Mouse (Mus musculus): ENCODE measurements around the gene Tfam. TPM values are rescaled to one million over a fixed set of nuclear protein-coding genes. Genes with fewer than 3 reads are reported as not detected.

Tfam gene
- polyA plus RNA-seq, 1 experiment from 2014 or later = 84.6 TPM

GRCm38 (mm10) chr10:71197036-71197785 lies 40.9 kb downstream of the Tfam start:
- Histone ChIP-seq H3K4me3 (ENCODE audit: low read length) (no peak overlapping the region), H3K27me3 (ENCODE audit: insufficient read depth, low read length) (no peaks in the 10 kb centered on the region), H3K36me3 (ENCODE audit: insufficient read depth, low read length) (no peaks in the 10 kb centered on the region), H3K9me3 (ENCODE audit: low read length) (no peaks in the 10 kb centered on the region), H3K9ac (replicated peaks; ENCODE audit: low read length) (no peak overlapping the region), H3K4me1 (ENCODE audit: insufficient read depth, low read length) (peaks cover 6% of the 10 kb centered on the region; the same call in 1 of the 2 replicates), H3K27ac (ENCODE audit: low read length) (peak overlapping the region; percentile 42; the same call in 1 of the 2 replicates), H3K4me2 (replicated peaks; ENCODE audit: low read depth, low read length) (no peak overlapping the region)
- ATAC-seq (ENCODE audit: low FRiP score, low TSS enrichment) = peak; percentile 55
- WGBS = 36% methylated on average over 14 of the region's 14 CpGs

- ATAC-seq (ENCODE audit: low FRiP score, low TSS enrichment) = no peak
- no peak overlapping the region for H3K27ac ChIP-seq (ENCODE audit: low read length)
- H3K4me3 ChIP-seq (ENCODE audit: low read length) = no peak overlapping the region
- no peaks in the 10 kb centered on the region for H3K9me3 ChIP-seq (ENCODE audit: low read length)
- no peak overlapping the region for H3K9ac ChIP-seq (replicated peaks; ENCODE audit: low read length)
- H3K36me3 ChIP-seq (ENCODE audit: insufficient read depth, low read length) = no peaks in the 10 kb centered on the region
- H3K27me3 ChIP-seq (ENCODE audit: insufficient read depth, low read length) = no peaks in the 10 kb centered on the region
- WGBS = 49% methylated on average over 9 of the region's 9 CpGs
- no peak overlapping the region for H3K4me2 ChIP-seq (replicated peaks; ENCODE audit: low read depth, low read length)
- peaks cover 5% of the 10 kb centered on the region; the same call in 1 of the 2 replicates for H3K4me1 ChIP-seq (ENCODE audit: insufficient read depth, low read length)
These were observed 42.6 kb downstream of the Tfam start for GRCm38 (mm10) chr10:71195501-71195900.

- no peak for ATAC-seq (ENCODE audit: low FRiP score, low TSS enrichment)
- no peak overlapping the region for H3K27ac ChIP-seq (ENCODE audit: low read length)
- H3K9me3 ChIP-seq (ENCODE audit: low read length) = no peaks in the 10 kb centered on the region
- H3K4me1 ChIP-seq (ENCODE audit: insufficient read depth, low read length) = 0 out of 2 replicates have a peak, but pooled peaks cover 3% of the 10 kb centered on the region
- 72% methylated on average over 7 of the region's 7 CpGs for WGBS
- no peak overlapping the region for H3K9ac ChIP-seq (replicated peaks; ENCODE audit: low read length)
- no peak overlapping the region for H3K4me3 ChIP-seq (ENCODE audit: low read length)
- no peaks in the 10 kb centered on the region for H3K36me3 ChIP-seq (ENCODE audit: insufficient read depth, low read length)
- no peak overlapping the region for H3K4me2 ChIP-seq (replicated peaks; ENCODE audit: low read depth, low read length)
- H3K27me3 ChIP-seq (ENCODE audit: insufficient read depth, low read length) = no peaks in the 10 kb centered on the region
These were observed 43.4 kb downstream of the Tfam start for GRCm38 (mm10) chr10:71194713-71195112.

- Histone ChIP-seq H3K9me3 (ENCODE audit: low read length) (no peaks in the 10 kb centered on the region), H3K27ac (ENCODE audit: low read length) (peak overlapping the region; percentile 37; the same call in 1 of the 2 replicates), H3K27me3 (ENCODE audit: insufficient read depth, low read length) (no peaks in the 10 kb centered on the region), H3K4me2 (replicated peaks; ENCODE audit: low read depth, low read length) (no peak overlapping the region), H3K9ac (replicated peaks; ENCODE audit: low read length) (no peak overlapping the region), H3K4me3 (ENCODE audit: low read length) (no peak overlapping the region), H3K4me1 (ENCODE audit: insufficient read depth, low read length) (0 out of 2 replicates have a peak, but pooled peaks cover 3% of the 10 kb centered on the region), H3K36me3 (ENCODE audit: insufficient read depth, low read length) (no peaks in the 10 kb centered on the region)
- ATAC-seq (ENCODE audit: low FRiP score, low TSS enrichment) = no peak
- WGBS = 69% methylated on average over 7 of the region's 7 CpGs
These were observed 44.8 kb downstream of the Tfam start for GRCm38 (mm10) chr10:71193319-71193718.

GRCm38 (mm10) chr10:71192886-71193285 lies 45.2 kb downstream of the Tfam start:
- Histone ChIP-seq H3K27me3 (ENCODE audit: insufficient read depth, low read length) (no peaks in the 10 kb centered on the region), H3K4me3 (ENCODE audit: low read length) (no peak overlapping the region), H3K36me3 (ENCODE audit: insufficient read depth, low read length) (no peaks in the 10 kb centered on the region), H3K4me2 (replicated peaks; ENCODE audit: low read depth, low read length) (no peak overlapping the region), H3K9me3 (ENCODE audit: low read length) (no peaks in the 10 kb centered on the region), H3K9ac (replicated peaks; ENCODE audit: low read length) (no peak overlapping the region), H3K27ac (ENCODE audit: low read length) (peak overlapping the region; percentile 37), H3K4me1 (ENCODE audit: insufficient read depth, low read length) (0 out of 2 replicates have a peak, but pooled peaks cover 3% of the 10 kb centered on the region)
- 56% methylated on average over 11 of the region's 11 CpGs for WGBS
- ATAC-seq (ENCODE audit: low FRiP score, low TSS enrichment) = no peak

- no peaks in the 10 kb centered on the region for H3K27me3 ChIP-seq (ENCODE audit: insufficient read depth, low read length)
- H3K27ac ChIP-seq (ENCODE audit: low read length) = no peak overlapping the region
- no peaks in the 10 kb centered on the region for H3K9me3 ChIP-seq (ENCODE audit: low read length)
- 81% methylated on average over 4 of the region's 4 CpGs for WGBS
- H3K36me3 ChIP-seq (ENCODE audit: insufficient read depth, low read length) = no peaks in the 10 kb centered on the region
- ATAC-seq (ENCODE audit: low FRiP score, low TSS enrichment) = no peak
- no peak overlapping the region for H3K9ac ChIP-seq (replicated peaks; ENCODE audit: low read length)
- H3K4me2 ChIP-seq (replicated peaks; ENCODE audit: low read depth, low read length) = no peak overlapping the region
- H3K4me1 ChIP-seq (ENCODE audit: insufficient read depth, low read length) = 0 out of 2 replicates have a peak, but pooled peaks cover 4% of the 10 kb centered on the region
- no peak overlapping the region for H3K4me3 ChIP-seq (ENCODE audit: low read length)
These were observed 49.4 kb downstream of the Tfam start for GRCm38 (mm10) chr10:71188681-71189080.

- ATAC-seq (ENCODE audit: low FRiP score, low TSS enrichment) = no peak
- no peak overlapping the region for H3K4me2 ChIP-seq (replicated peaks; ENCODE audit: low read depth, low read length)
- WGBS = 81% methylated on average over 7 of the region's 7 CpGs
- H3K4me1 ChIP-seq (ENCODE audit: insufficient read depth, low read length) = 0 out of 2 replicates have a peak, but pooled peaks cover 6% of the 10 kb centered on the region
- no peaks in the 10 kb centered on the region for H3K27me3 ChIP-seq (ENCODE audit: insufficient read depth, low read length)
- H3K36me3 ChIP-seq (ENCODE audit: insufficient read depth, low read length) = no peaks in the 10 kb centered on the region
- H3K9me3 ChIP-seq (ENCODE audit: low read length) = peaks cover 5% of the 10 kb centered on the region; the same call in 1 of the 2 replicates
- no peak overlapping the region for H3K4me3 ChIP-seq (ENCODE audit: low read length)
- H3K9ac ChIP-seq (replicated peaks; ENCODE audit: low read length) = no peak overlapping the region
- no peak overlapping the region for H3K27ac ChIP-seq (ENCODE audit: low read length)
These were observed 53.0 kb downstream of the Tfam start for GRCm38 (mm10) chr10:71185059-71185458.

- ATAC-seq (ENCODE audit: low FRiP score, low TSS enrichment) = no peak
- WGBS = 54% methylated on average over 7 of the region's 7 CpGs
- 0 out of 2 replicates have a peak, but pooled peaks cover 6% of the 10 kb centered on the region for H3K4me1 ChIP-seq (ENCODE audit: insufficient read depth, low read length)
These were observed 54.6 kb downstream of the Tfam start for GRCm38 (mm10) chr10:71183339-71184031.

GRCm38 (mm10) chr10:71181931-71182330 lies 56.1 kb downstream of the Tfam start:
- Histone ChIP-seq H3K4me3 (ENCODE audit: low read length) (no peak overlapping the region), H3K9me3 (ENCODE audit: low read length) (peaks cover 6% of the 10 kb centered on the region; the same call in 1 of the 2 replicates), H3K4me1 (ENCODE audit: insufficient read depth, low read length) (0 out of 2 replicates have a peak, but pooled peaks cover 6% of the 10 kb centered on the region), H3K36me3 (ENCODE audit: insufficient read depth, low read length) (no peaks in the 10 kb centered on the region), H3K27ac (ENCODE audit: low read length) (no peak overlapping the region), H3K4me2 (replicated peaks; ENCODE audit: low read depth, low read length) (no peak overlapping the region), H3K27me3 (ENCODE audit: insufficient read depth, low read length) (no peaks in the 10 kb centered on the region), H3K9ac (replicated peaks; ENCODE audit: low read length) (no peak overlapping the region)
- ATAC-seq (ENCODE audit: low FRiP score, low TSS enrichment) = no peak
- 67% methylated on average over 4 of the region's 4 CpGs for WGBS

More at GRCm38 (mm10) chr10:71183339-71184031, 54.6 kb downstream of the Tfam start:
- Histone ChIP-seq H3K4me3 (ENCODE audit: low read length) (no peak overlapping the region), H3K4me2 (replicated peaks; ENCODE audit: low read depth, low read length) (no peak overlapping the region), H3K9ac (replicated peaks; ENCODE audit: low read length) (no peak overlapping the region), H3K9me3 (ENCODE audit: low read length) (peaks cover 6% of the 10 kb centered on the region; the same call in 1 of the 2 replicates), H3K27me3 (ENCODE audit: insufficient read depth, low read length) (no peaks in the 10 kb centered on the region), H3K27ac (ENCODE audit: low read length) (no peak overlapping the region), H3K36me3 (ENCODE audit: insufficient read depth, low read length) (no peaks in the 10 kb centered on the region)
